Comparison of ENCODE assay signal across 23 mouse cellular contexts in genomic region chr9:120343123-120343790, GRCm38 (mm10). TPM values are rescaled to one million over a fixed set of nuclear protein-coding genes. Genes with fewer than 3 reads are reported as not detected.
DNase-seq lines count a peak whose midpoint lies in the region; ATAC-seq lines count a peak whose summit lies in the region.
"Had no signal": no experiment of that assay in that cellular context is flagged by ENCODE, and none has a peak within 500 bp of the region (broad histone marks: within the 10 kb centered on the region; RNA-seq: fewer than 3 reads in every experiment).

No protein-coding gene starts in this region.

- H3K27me3 ChIP-seq in hindbrain, embryonic 10.5 days (ENCODE audit: insufficient read depth, poor library complexity, severe bottlenecking), result no peaks in the 10 kb centered on the region
- H3K27me3 ChIP-seq in hindbrain, embryonic 11.5 days (ENCODE audit: control insufficient read depth, insufficient read depth, low read length), result no peaks in the 10 kb centered on the region
- H3K27me3 ChIP-seq in neural tube, embryonic 13.5 days, result no peaks in the 10 kb centered on the region
- no peaks in the 10 kb centered on the region for H3K27me3 ChIP-seq in midbrain, embryonic 12.5 days
- H3K27me3 ChIP-seq: neural tube, embryonic 12.5 days had no signal

- 0 out of 2 replicates have a peak overlapping the region, but pooled peaks have one; percentile 18 for H3K27ac ChIP-seq in hindbrain, embryonic 10.5 days
- H3K27ac ChIP-seq in hindbrain, embryonic 11.5 days (ENCODE audit: low read depth, low read length), result no peak overlapping the region
- peak overlapping the region; percentile 28; the same call in 1 of the 2 replicates for H3K27ac ChIP-seq in neural tube, embryonic 13.5 days (replicated peaks)
- peak overlapping the region; percentile 65; the same call in 1 of the 2 replicates for H3K27ac ChIP-seq in midbrain, embryonic 12.5 days (replicated peaks)
- H3K27ac ChIP-seq: neural tube, embryonic 12.5 days had no signal

- 52% methylated on average over 4 of the region's 4 CpGs for WGBS in hindbrain, embryonic 10.5 days
- WGBS in hindbrain, embryonic 11.5 days, result 52% methylated on average over 4 of the region's 4 CpGs
- 30% methylated on average over 4 of the region's 4 CpGs for WGBS in neural tube, embryonic 13.5 days
- WGBS in midbrain, embryonic 12.5 days, result 37% methylated on average over 4 of the region's 4 CpGs

- no peak overlapping the region for H3K4me2 ChIP-seq in hindbrain, embryonic 11.5 days (replicated peaks; ENCODE audit: low read depth, low read length)
- H3K4me2 ChIP-seq in neural tube, embryonic 13.5 days, result no peak overlapping the region
- H3K4me2 ChIP-seq in midbrain, embryonic 12.5 days (replicated peaks), result no peak overlapping the region
- H3K4me2 ChIP-seq: heart, embryonic 11.5 days; neural tube, embryonic 12.5 days had no signal

- H3K4me3 ChIP-seq in hindbrain, embryonic 10.5 days, result no peak overlapping the region
- no peak overlapping the region for H3K4me3 ChIP-seq in hindbrain, embryonic 11.5 days (ENCODE audit: low read depth, low read length)
- H3K4me3 ChIP-seq in neural tube, embryonic 13.5 days, result no peak overlapping the region
- H3K4me3 ChIP-seq in midbrain, embryonic 12.5 days, result no peak overlapping the region
- H3K4me3 ChIP-seq: neural tube, embryonic 12.5 days had no signal

- H3K36me3 ChIP-seq in hindbrain, embryonic 10.5 days, result no peaks in the 10 kb centered on the region
- no peaks in the 10 kb centered on the region for H3K36me3 ChIP-seq in hindbrain, embryonic 11.5 days (ENCODE audit: control insufficient read depth, insufficient read depth, low read length)
- no peaks in the 10 kb centered on the region for H3K36me3 ChIP-seq in neural tube, embryonic 13.5 days
- no peaks in the 10 kb centered on the region for H3K36me3 ChIP-seq in midbrain, embryonic 12.5 days
- H3K36me3 ChIP-seq: neural tube, embryonic 12.5 days had no signal

- no peaks in the 10 kb centered on the region for H3K9me3 ChIP-seq in hindbrain, embryonic 10.5 days
- H3K9me3 ChIP-seq in hindbrain, embryonic 11.5 days (ENCODE audit: control insufficient read depth, low read length), result no peaks in the 10 kb centered on the region
- H3K9me3 ChIP-seq in neural tube, embryonic 13.5 days, result no peaks in the 10 kb centered on the region
- no peaks in the 10 kb centered on the region for H3K9me3 ChIP-seq in midbrain, embryonic 12.5 days
- H3K9me3 ChIP-seq: neural tube, embryonic 12.5 days had no signal

- ATAC-seq in hindbrain, embryonic 11.5 days (ENCODE audit: low FRiP score), result no peak
- ATAC-seq in neural tube, embryonic 13.5 days (ENCODE audit: low read depth), result no peak
- ATAC-seq in midbrain, embryonic 12.5 days (ENCODE audit: low FRiP score, low read depth), result no peak
- ATAC-seq: inflammation-experienced regulatory T-cells, adult 6 months; lung, postnatal 0 days had no signal

- no peak for DNase-seq in hindbrain, embryonic 10.5 days (ENCODE audit: low spot score)
- no peak for DNase-seq in hindbrain, embryonic 11.5 days (ENCODE audit: low spot score)
- no peak for DNase-seq in neural tube, embryonic 10.5 days (ENCODE audit: extremely low spot score, low spot score)
- no peak for DNase-seq in gastrocnemius, postnatal 10 days
- no peak for DNase-seq in kidney, postnatal 36 days
- DNase-seq in urinary bladder, postnatal 36 days (ENCODE audit: low spot score in 2 of 2), result no peak
- DNase-seq: adrenal gland, adult 8-10 months; cerebellum, adult 11 months; cerebellum, postnatal 25 days; embryo, embryonic 11 days; heart, postnatal 10 days; kidney, adult 8-10 months; kidney, postnatal 25 days; layer of hippocampus, adult 9-11 months; liver had no signal

- H3K9ac ChIP-seq in hindbrain, embryonic 11.5 days (ENCODE audit: low read depth, low read length), result no peak overlapping the region
- no peak overlapping the region; the same call in 1 of the 2 replicates for H3K9ac ChIP-seq in neural tube, embryonic 13.5 days
- no peak overlapping the region for H3K9ac ChIP-seq in midbrain, embryonic 12.5 days (replicated peaks)
- H3K9ac ChIP-seq: neural tube, embryonic 12.5 days had no signal

- H3K4me1 ChIP-seq in hindbrain, embryonic 10.5 days (replicated peaks), result peaks cover 33% of the 10 kb centered on the region
- H3K4me1 ChIP-seq in hindbrain, embryonic 11.5 days (replicated peaks; ENCODE audit: control insufficient read depth, insufficient read depth, low read length), result 0 out of 2 replicates have a peak, but pooled peaks cover 2% of the 10 kb centered on the region
- peaks cover 30% of the 10 kb centered on the region for H3K4me1 ChIP-seq in neural tube, embryonic 13.5 days (replicated peaks)
- H3K4me1 ChIP-seq in midbrain, embryonic 12.5 days, result peaks cover 18% of the 10 kb centered on the region

RNA-seq across cellular contexts. Expression of gene Myrip, which starts 41.9 kb away (rescaled TPM):
- 0.76 and 0.80 TPM in 2 replicates for polyA plus RNA-seq in hindbrain, embryonic 10.5 days (2016; fragmentation: Nextera tagmentation; extraction: Ambion mirVana)
- polyA plus RNA-seq in hindbrain, embryonic 11.5 days (2014; fragmentation: Nextera tagmentation; extraction: Ambion mirVana), result 0.25 and 0.66 TPM in 2 replicates
- polyA plus RNA-seq in neural tube, embryonic 13.5 days (2015; fragmentation: Nextera tagmentation; extraction: Ambion mirVana), result 3.6 and 4.5 TPM in 2 replicates
- polyA plus RNA-seq in midbrain, embryonic 12.5 days (2016; fragmentation: Nextera tagmentation; extraction: Ambion mirVana), result 2.0 and 2.3 TPM in 2 replicates
- total RNA-seq in gastrocnemius, postnatal 10 days (2021), result 1 to 10 TPM in 1 of 2 experiments, under 1 TPM in 1; 0.54 to 1.5 TPM
- total RNA-seq: monocyte, adult 5-6 weeks had no signal
- polyA plus RNA-seq: C2C12; inflammation-experienced regulatory T-cells, adult 6 months had no signal
